Mouse (Mus musculus) cortical plate, adult 2 months (tissue): ENCODE measurements around the gene Reg4.

Experiments
- CTCF ChIP-seq: fragments of 200-500 bp; IDR thresholded peaks from 2 replicates; pipeline ENCODE4 v1.5.1; 2011; ENCODE audit warnings: mild to moderate bottlenecking, control low read depth, low read length; ENCODE audit not compliant: insufficient read depth; ENCODE audit errors: extremely low read depth
- POLR2A ChIP-seq: fragments of 200-500 bp; IDR thresholded peaks from 2 replicates; pipeline ENCODE4 v1.6.1; 2011; ENCODE audit warnings: mild to moderate bottlenecking, low read length, control low read depth; ENCODE audit not compliant: insufficient read depth; ENCODE audit errors: extremely low read depth

DNA sequence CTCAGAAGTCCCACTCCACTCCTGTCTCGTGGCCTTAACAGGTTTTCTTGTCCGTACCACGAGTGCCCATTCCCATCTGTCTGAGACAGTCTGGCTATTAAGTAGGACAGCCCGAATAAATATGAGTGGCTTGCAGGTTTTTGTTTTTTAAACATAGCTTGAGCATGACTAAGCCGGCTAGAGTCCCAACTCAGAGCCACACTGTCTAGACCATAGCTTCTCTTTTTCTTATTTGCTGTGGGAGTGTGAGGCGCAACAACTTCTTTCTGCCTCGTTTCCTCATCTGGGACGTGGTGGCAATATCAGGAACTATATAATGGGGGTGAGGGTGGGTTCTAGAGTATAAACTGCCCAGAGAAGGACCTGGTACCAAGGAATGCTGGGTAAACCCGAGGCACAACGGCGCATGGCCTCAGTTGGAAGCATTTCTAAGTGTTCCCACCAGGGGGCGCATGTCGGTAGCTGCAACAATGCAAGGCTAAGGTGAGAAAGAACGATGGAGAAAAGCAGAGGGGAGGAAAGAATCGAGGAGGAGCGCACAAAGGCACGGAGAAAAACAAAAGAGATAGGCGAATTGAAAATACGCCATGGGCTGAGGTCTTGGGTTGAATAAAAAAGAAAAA is 5.1 kb downstream of the Reg4 start:
- no peak for TF ChIP-seq POLR2A
- peak; percentile 88 for TF ChIP-seq CTCF
